Mouse (Mus musculus) kidney, postnatal 10 days (tissue): ENCODE data around the gene Gfi1.

Experiments
- DNase-seq: peaks from one replicate; pipeline ENCODE4 v3.0.0; 2021; ENCODE audit warnings: mixed read lengths

Gfi1 gene

DNA sequence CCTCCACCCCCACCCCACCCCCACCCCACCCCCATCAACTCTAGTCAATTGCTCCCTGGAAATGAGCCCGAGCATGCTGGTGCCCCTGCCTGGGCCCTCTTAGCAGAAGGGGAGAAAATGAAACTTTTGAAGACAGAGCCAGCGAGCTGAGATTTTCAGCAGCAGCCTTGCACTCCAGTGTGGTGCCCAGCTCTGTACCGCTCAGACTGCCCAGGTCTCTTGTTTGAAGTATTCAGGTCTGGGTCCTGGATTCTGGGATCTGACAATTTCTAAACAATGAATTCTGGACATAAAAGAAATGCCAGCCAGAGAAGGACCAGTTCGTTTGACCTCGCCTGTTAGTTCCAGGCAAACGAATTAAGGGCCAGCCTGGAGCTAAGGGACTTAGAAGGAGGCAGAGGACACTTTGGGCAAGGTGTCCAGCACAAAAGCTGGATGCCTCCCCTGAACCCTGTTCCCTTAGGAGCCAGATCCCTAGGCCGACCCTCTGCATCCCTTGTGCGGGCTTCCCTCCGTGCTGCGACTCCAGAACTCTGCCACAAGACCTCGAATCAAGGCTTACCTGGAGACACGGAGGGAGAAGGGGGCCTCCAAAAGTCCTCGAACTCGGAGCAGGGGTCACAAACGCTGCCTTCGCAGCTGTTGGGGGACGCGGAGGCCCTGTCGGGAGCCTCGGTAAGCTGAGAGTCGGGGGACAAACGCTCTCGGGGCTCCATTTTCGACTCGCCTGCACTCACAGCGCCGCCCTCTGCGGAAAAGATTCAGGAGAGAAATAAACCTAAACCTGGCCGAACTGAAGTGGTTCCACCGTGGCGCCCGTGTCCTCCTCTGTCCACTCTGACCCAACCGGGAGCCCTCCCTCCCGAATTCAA, 2.9 kb downstream of the Gfi1 start:
- DNase-seq = peak; percentile 26

DNA sequence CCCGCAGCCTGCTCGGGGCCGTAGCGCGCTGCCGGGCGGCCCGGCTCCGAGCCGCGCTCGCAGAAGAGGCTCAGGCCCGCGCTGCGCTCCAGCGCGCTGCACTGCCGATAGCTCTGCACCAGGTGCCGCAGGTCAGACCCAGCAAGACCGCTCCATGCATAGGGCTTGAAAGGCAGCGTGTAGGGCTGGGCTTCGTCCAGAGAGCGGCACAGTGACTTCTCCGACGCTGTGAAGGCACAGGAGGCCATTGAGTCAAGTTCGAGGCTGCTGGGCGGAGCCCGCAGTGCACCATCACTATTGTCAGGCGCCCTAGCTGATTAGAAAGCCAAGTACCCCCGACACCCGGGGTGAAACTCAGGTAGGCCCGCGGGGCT, 4.2 kb downstream of the Gfi1 start:
- DNase-seq = peak; percentile 29

- DNase-seq = peak; percentile 12
Measured at GRCm38 (mm10) chr5:107720991-107721637, 4.7 kb downstream of the Gfi1 start.

- DNase-seq = no peak
Measured at GRCm38 (mm10) chr5:107720511-107720910, 5.3 kb downstream of the Gfi1 start.

DNA sequence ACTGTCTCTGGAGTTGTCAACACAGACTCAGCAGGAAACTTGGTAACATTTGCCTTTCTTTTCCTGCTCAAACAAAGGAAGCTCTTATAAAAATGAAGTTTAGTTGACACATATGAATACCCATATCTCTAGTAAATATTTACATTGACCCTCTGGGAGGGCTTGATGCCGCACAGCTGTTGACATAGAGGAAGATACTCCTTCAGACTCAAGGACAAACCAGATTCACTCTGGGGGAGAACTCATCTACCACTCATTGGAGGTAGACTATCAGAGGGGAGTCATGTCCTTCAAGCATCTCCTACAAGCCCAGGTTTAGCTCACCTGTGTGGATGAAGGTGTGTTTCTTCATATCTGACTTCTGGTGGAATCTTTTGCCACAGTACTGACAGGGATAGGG, 6.0 kb downstream of the Gfi1 start:
- no peak for DNase-seq

DNA sequence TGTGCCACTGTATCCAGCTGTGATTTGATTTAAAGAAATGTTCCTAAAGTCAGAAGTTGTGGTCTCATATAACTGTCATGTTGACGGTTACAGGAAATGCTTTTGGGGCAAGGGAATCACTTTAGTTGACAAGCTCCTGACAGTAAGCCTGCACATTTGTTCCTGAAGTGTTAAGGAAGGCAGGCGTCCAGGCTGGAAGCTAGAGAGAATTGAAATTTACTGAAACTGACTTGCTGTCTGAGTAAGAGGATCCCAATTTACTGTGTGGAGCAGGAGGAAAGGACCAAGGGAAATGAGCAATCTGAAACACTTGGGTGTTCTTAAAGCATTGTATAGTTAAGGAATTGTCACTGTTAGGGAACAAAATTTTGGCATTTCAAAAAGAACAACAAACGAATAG, 6.6 kb downstream of the Gfi1 start:
- no peak for DNase-seq

GRCm38 (mm10) chr5:107717871-107718361, 7.9 kb downstream of the Gfi1 start:
- no peak for DNase-seq

GRCm38 (mm10) chr5:107711689-107712088, 14.1 kb downstream of the Gfi1 start:
- no peak for DNase-seq

GRCm38 (mm10) chr5:107708124-107708797, 17.6 kb downstream of the Gfi1 start:
- DNase-seq = no peak

- DNase-seq = no peak
Measured at GRCm38 (mm10) chr5:107706262-107706661, 19.6 kb downstream of the Gfi1 start.

- no peak for DNase-seq
Measured at GRCm38 (mm10) chr5:107705756-107706155, 20.1 kb downstream of the Gfi1 start.

DNA sequence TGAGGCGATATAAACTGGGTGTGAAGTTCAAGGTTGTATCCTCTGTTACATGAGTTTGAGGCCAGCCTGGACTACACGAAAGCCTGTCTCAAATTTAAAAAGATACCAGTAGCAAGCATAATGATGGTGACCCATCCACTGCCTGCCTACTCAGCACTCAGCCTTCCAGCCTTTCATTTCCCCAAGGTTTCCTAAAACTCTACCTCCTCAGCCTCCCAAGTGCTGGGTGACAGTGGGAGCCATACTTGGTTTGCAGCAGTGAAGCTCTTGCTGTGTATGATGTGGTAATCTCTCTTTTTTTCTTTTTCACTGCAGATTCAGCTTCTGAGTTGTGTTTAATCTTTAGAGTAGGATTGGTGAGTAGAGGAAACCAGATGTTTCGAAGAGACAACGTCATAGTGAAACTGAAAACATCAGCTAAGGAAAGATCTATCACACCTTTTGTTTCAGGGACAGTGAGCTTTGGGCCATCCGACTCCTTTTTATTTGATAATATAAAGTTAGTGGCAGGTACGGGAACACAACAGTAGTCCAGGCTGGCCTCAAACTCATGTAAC, 22.6 kb downstream of the Gfi1 start:
- no peak for DNase-seq

- no peak for DNase-seq
Measured at GRCm38 (mm10) chr5:107701658-107702057, 24.2 kb downstream of the Gfi1 start.

GRCm38 (mm10) chr5:107700873-107701272, 25.0 kb downstream of the Gfi1 start:
- DNase-seq = no peak

DNA sequence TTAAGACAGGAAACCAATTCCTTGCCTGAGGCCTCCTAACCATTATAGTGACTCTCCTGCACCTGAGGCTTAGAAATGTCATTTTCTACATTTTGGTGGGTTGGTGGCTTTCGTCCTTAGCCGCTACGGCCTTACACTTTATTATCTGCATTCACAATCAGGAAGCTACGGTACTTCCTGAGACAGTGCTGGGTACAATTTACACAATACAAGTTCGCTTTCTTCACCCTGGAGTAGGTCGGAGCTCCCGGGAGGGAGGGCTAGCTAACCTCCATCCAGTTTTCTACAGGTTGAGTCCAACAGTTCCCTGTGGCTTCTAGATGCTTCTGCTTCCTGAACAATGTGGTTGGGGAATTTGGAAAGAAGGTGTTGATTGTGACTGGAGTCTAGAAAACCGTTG, 26.9 kb downstream of the Gfi1 start:
- DNase-seq = no peak

DNA sequence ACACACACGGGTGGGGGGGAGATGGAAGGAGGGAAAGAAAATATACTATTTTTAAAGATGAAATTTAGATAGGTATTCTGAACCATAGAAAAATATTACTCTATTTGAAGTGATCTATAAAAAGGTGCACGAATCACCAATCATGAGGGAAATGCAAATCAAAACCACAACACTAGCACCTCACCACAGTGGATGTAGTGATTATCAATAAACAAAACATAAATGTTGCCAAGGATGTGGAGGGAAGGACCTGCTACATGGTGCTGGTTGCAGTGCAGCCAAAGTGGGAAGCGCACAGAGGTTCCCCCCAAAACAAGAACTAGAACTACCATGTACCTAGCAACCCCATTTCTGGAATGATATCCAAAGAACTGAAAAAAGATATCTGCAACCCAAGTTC, 30.8 kb downstream of the Gfi1 start:
- DNase-seq = no peak

- no peak for DNase-seq
Measured at GRCm38 (mm10) chr5:107688499-107688866, 37.4 kb downstream of the Gfi1 start.

GRCm38 (mm10) chr5:107687592-107688498, 38.0 kb downstream of the Gfi1 start:
- peak; percentile 87 for DNase-seq

- no peak for DNase-seq
Measured at GRCm38 (mm10) chr5:107687161-107687560, 38.7 kb downstream of the Gfi1 start.

- DNase-seq = no peak
Measured at GRCm38 (mm10) chr5:107684380-107684779, 41.5 kb downstream of the Gfi1 start.

DNA sequence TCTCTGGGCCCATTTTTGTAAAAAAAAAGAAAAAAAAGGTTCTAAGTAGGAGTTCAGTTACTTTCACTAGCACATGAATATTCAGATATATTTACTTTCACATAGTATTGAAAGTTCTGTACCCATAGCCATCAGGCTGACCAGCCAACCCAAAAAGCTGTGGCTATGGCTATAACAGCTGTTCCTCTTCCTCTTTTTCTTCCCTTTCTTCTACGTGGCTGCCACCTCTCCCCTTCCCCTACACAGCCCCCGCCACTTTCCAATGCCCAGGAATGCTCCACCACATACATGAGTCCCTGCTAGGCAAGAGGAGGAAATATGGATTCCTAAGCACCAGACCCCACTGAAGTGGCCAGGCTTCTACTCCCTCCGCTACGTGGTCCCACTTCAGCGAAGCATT, 44.5 kb downstream of the Gfi1 start:
- DNase-seq = no peak

DNA sequence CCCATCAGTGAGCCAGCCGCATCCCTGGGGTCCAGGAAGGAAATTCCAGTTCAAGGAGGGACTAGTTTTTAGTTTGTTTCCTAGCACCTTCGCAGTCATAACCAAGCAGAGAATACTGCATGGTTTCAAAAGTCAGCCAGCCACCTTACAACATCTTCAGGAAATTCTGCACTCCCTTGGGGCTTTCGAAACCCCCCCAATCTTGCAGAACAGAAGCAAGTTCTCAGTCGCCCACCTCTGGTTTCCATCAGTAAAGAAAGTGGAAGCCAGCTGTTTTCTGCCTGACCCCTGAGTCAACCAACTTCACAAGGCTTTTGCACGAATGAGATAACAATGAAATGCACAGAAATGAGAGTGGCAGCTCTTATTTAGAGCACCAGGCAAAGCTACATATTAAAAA, 47.4 kb downstream of the Gfi1 start:
- no peak for DNase-seq
